Mouse (Mus musculus) embryo, embryonic 11 days (tissue): ENCODE measurements around the gene H2-K1.
"Not testable (repeated sequence)": the region's sequence is repeated elsewhere in the genome, so short reads cannot be mapped to it uniquely, and the experiment has no call there.

Source experiments
- DNase-seq: peaks from one replicate; pipeline ENCODE4 v3.0.0-alpha.2; 2015

H2-K1 gene

GRCm38 (mm10) chr17:34026917-34027655, 26.9 kb upstream of the H2-K1 start:
- no peak for DNase-seq

DNA sequence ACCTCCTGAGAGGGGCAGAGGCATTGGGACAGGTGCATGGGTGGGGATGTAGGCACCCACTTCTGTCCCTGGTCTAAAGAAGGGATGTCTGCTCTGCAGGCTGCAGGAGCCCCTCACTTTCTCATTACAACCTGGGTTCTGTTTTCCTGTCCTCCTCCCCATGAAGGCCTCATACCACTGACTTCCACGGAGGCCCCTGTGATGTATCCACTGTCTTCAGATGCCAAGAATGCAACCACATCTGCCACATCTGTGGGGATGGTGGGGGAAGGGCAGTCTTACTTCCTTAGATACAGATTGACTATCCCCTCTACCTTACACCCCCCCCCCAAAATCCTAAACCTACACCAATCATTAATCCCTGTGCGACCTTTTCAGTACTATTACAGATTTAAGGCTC, 26.1 kb upstream of the H2-K1 start:
- no peak for DNase-seq

DNA sequence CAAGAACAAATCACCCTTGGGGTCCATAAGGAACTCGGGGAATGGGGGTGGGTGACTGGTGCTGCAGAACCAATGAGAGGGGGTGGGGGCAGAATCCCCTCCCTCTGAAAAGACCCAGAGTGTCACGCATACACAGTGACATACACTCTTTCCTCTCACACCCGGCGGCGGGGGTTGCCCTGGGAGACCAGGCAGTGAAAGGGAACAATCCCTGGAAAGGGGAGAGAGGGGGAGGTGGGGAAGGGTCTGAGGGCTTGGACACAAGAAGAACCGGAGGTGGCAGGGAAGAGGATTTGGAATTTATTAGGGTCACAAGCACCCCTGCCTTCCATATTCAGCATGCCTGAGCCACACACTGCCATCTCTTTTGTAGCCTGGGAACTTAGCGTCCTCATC, 25.6 kb upstream of the H2-K1 start:
- DNase-seq = peak; percentile 89

GRCm38 (mm10) chr17:34024861-34025755, 25.0 kb upstream of the H2-K1 start:
- DNase-seq = peak; percentile 78

DNA sequence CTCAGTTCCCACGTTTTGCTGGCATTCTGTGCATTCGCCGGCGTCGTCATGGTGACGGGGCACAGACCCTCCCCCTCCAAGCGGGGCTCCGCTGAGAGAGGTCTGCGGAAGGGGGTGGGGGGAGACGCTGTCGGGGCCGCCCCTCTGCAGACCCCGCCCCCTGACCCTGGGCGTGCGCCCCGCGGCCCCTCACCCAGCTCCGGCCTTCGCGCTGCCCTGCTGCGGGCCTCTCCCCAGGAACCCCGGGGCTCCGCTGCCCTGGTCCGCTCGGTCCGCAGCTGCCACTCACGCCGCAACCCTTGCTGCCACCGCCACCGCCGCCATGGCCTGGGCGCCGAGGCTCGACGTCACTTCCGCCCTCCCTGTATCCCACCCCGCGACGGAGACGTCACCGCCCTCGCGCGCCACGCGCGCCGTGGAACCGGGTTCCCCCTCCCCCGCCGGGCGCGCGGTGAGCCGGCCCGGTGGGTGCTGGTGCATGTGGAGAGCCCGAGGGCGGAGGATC, 24.2 kb upstream of the H2-K1 start, which contains the start of gene Ring1:
Gene Ring1, minus strand, starts transcription at position 364 of the 505 bp plus-strand sequence.
- DNase-seq = peak; percentile 95

- DNase-seq = no peak
These were observed 23.5 kb upstream of the H2-K1 start for GRCm38 (mm10) chr17:34023678-34024077.

DNA sequence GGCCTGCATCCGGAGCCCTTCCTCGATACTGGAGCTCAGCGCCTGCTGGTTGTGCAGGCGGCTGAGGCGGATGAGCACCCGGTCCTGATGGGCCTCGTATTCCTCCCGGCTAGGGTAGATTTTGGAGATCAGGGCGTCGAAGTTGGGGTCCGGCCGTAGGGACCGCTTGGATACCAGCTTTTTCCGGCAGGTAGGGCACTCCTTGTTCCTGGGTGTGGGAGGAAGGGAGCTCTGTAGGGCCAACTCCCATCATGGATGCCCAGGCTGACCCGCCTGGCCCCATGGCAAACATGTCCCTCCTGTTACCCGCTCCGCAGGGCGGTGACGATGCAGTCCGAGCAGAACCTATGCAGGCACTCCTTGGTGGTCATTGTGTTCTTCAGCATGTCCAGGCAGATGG, 22.8 kb upstream of the H2-K1 start:
- DNase-seq = no peak

- no peak for DNase-seq
These were observed 22.3 kb upstream of the H2-K1 start for GRCm38 (mm10) chr17:34022414-34022783.

GRCm38 (mm10) chr17:34021539-34022413, 21.6 kb upstream of the H2-K1 start:
- no peak for DNase-seq

DNA sequence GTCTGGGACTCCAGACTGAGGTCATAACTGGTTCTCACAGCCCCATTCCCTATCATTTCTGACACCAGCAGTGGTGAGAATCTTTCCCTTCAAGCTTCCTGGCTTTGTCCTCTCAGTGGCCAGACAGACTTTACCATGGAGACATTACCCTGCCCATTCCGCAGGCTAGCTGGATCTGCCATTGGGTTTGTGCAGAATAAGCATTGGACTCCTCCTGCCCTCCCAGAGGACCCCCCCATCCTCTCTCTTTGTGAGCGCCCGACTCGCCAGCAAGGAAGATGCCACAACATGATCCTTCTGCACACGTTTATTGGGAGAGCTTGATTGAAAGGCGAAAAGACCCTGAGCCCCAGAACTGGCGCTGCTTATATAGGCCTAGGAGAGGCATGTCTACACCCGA, 13.3 kb upstream of the H2-K1 start:
- no peak for DNase-seq

DNA sequence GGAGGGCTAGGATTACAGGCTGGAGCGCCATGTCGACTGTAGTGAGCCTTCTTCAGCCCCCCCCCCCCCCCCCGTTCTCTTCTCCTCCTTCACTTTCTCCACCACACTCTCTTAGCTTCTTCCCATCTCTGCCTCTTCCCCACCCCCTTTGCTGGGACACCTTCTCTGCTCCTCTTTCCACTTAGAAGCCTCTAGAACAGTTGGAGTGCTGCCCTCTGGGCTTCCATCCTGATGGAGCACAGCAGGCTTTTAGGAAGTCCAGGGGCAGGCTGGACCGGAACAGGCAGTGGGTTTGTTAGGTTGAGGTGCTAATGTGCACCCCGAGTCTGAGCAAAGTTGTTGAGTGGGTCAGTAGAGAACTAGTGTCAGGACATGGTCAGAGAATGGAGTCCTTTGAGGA, 10.0 kb upstream of the H2-K1 start:
- DNase-seq = no peak

- no peak for DNase-seq
These were observed 6.4 kb upstream of the H2-K1 start for GRCm38 (mm10) chr17:34006570-34006969.

GRCm38 (mm10) chr17:34003426-34003825, 3.3 kb upstream of the H2-K1 start:
- DNase-seq = peak; percentile 54

DNA sequence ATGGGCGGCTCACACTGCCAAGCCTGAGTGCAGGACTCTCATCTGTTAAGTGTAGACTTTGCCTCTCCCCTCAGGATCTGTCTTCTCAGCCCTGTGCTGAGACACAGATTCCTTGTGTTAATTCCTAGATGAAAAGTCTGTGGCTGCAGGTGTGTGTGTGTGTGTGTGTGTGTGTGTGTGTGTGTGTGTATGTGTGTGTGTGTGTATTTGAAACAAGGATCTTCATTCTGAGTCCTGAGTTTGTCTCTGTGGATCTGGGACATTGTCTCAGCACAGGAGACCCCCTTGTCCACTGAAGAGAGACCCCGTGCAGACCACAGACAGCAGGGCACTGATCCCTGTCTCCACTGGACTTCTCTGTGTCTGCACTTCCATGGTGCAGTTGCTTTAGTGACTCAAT, 649 bp upstream of the H2-K1 start:
- DNase-seq = not testable (repeated sequence)

DNA sequence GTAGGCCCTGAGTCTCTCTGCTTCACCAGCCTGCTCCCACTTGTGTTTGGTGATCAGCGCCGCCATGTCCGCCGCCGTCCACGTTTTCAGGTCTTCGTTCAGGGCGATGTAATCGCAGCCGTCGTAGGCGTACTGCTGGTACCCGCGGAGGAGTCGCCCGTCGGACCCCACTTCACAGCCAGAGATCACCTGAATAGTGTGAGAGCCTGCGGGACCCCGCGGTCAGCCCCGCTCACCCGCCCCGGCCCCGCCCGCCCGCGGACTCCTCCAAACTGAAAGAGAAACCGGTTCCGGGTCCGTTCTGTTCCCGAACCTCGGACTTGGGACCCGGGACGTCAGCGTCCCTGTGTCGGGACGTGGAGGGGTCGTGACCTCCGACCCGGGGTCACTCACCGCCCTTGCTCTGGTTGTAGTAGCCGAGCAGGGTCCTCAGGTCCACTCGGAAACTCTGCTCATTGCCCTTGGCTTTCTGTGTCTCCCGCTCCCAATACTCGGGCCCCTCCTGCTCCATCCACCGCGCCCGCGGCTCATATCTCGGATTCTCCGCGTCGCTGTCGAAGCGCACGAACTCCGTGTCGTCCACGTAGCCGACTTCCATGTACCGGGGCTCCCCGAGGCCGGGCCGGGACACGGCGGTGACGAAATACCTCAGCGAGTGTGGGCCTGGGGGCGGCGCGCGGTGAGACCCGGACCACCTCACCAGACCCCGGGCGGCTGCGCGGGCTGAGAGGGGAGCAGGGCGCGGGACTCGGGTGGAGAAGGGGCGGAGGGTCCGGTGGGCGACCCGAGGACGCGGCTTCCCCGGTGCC, 602 bp downstream of the H2-K1 start:
- DNase-seq = peak; percentile 27

DNA sequence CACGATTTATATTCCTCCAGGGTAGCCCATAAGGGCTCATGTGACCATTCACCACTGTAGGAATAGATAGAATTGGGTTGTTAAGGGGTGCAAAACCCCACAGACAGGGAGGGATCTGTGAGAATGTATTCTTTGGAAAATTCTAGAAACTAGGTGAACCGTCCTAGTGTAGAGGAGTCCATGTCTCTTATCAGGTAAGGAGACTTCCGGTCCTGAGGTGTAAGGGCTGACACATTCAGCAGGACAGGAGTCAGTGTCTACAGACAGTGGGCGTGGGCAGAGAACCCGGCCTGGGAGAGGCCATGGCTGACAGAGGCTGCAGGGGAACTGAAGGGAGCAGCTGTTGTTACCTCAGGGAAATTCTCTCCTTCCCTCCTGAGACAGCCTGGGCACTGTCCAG, 1.4 kb downstream of the H2-K1 start:
- not testable (repeated sequence) for DNase-seq

GRCm38 (mm10) chr17:33997025-33997424, 3.1 kb downstream of the H2-K1 start:
- DNase-seq = not testable (repeated sequence)

- DNase-seq = no peak
These were observed 4.5 kb downstream of the H2-K1 start for GRCm38 (mm10) chr17:33995651-33996050.

GRCm38 (mm10) chr17:33994959-33995358, 5.2 kb downstream of the H2-K1 start:
- no peak for DNase-seq

- DNase-seq = peak; percentile 88
These were observed 8.1 kb downstream of the H2-K1 start for GRCm38 (mm10) chr17:33991788-33992664.

- peak; percentile 60 for DNase-seq
These were observed 18.0 kb downstream of the H2-K1 start for GRCm38 (mm10) chr17:33982136-33982535.
